Mouse (Mus musculus) MEL (cell line): ENCODE measurements around the gene Tor4a.

Source experiments
- CHD1 ChIP-seq: IDR thresholded peaks from 2 replicates; pipeline ENCODE4 v1.6.1; 2012; ENCODE audit warnings: low read depth, mild to moderate bottlenecking, inconsistent platforms, low read length, improper control_type of control experiment
- CTCF ChIP-seq, 3 experiments: IDR thresholded peaks in 2 of 3; conservative IDR thresholded peaks in 1 of 3; 2 replicates each; pipeline ENCODE4 v1.5.1; 2011 to 2012; ENCODE audit warnings: low read length in 3 of 3, low read depth in 2 of 3, mild to moderate bottlenecking in 2 of 3, improper control_type of control experiment in 1 of 3, inconsistent platforms in 1 of 3, mixed read lengths in 1 of 3, moderate library complexity in 1 of 3; ENCODE audit not compliant: control insufficient read depth in 1 of 3, insufficient read depth in 1 of 3, poor library complexity in 1 of 3, severe bottlenecking in 1 of 3
- E2F4 ChIP-seq: IDR thresholded peaks from 2 replicates; pipeline ENCODE4 v1.6.1; 2011; ENCODE audit warnings: low read depth, low read length, improper control_type of control experiment, borderline replicate concordance
- EP300 ChIP-seq, 2 experiments: IDR thresholded peaks; 2 replicates each; pipeline ENCODE4 v1.6.1; 2011; ENCODE audit warnings: improper control_type of control experiment in 2 of 2, low read length in 2 of 2, low read depth in 1 of 2, mild to moderate bottlenecking in 1 of 2
- HCFC1 ChIP-seq: IDR thresholded peaks from 2 replicates; pipeline ENCODE4 v1.6.1; 2012; ENCODE audit warnings: low read depth, mild to moderate bottlenecking, inconsistent platforms, low read length, improper control_type of control experiment, moderate library complexity
- JUND ChIP-seq: IDR thresholded peaks from 2 replicates; pipeline ENCODE4 v1.6.1; 2011; ENCODE audit warnings: low read depth, mild to moderate bottlenecking, improper control_type of control experiment, low read length
- MAX ChIP-seq: IDR thresholded peaks from 2 replicates; pipeline ENCODE4 v1.6.1; 2011; ENCODE audit warnings: low read length, improper control_type of control experiment
- MAZ ChIP-seq: IDR thresholded peaks from 2 replicates; pipeline ENCODE4 v1.6.1; 2012; ENCODE audit warnings: low read depth, mild to moderate bottlenecking, inconsistent platforms, low read length, improper control_type of control experiment
- MXI1 ChIP-seq: IDR thresholded peaks from 2 replicates; pipeline ENCODE4 v1.6.1; 2011; ENCODE audit warnings: mild to moderate bottlenecking, low read depth, low read length, improper control_type of control experiment
- NELFE ChIP-seq: IDR thresholded peaks from 2 replicates; pipeline ENCODE4 v1.6.1; 2011; ENCODE audit warnings: low read depth, low read length, improper control_type of control experiment
- POLR2A ChIP-seq, 2 experiments: IDR thresholded peaks; 2 replicates each; pipeline ENCODE4 v1.6.1; 2011 to 2012; ENCODE audit warnings: low read length in 2 of 2, mild to moderate bottlenecking in 2 of 2, control low read depth in 1 of 2, improper control_type of control experiment in 1 of 2, low read depth in 1 of 2, moderate library complexity in 1 of 2; ENCODE audit not compliant: control insufficient read depth in 1 of 2, insufficient read depth in 1 of 2, poor library complexity in 1 of 2
- ZC3H11A ChIP-seq: IDR thresholded peaks from 2 replicates; pipeline ENCODE4 v1.6.1; 2012; ENCODE audit warnings: low read depth, mild to moderate bottlenecking, inconsistent platforms, low read length, improper control_type of control experiment
- ZNF384 ChIP-seq: IDR thresholded peaks from 2 replicates; pipeline ENCODE4 v1.6.1; 2012; ENCODE audit warnings: low read depth, mild to moderate bottlenecking, inconsistent platforms, low read length, improper control_type of control experiment

DNA sequence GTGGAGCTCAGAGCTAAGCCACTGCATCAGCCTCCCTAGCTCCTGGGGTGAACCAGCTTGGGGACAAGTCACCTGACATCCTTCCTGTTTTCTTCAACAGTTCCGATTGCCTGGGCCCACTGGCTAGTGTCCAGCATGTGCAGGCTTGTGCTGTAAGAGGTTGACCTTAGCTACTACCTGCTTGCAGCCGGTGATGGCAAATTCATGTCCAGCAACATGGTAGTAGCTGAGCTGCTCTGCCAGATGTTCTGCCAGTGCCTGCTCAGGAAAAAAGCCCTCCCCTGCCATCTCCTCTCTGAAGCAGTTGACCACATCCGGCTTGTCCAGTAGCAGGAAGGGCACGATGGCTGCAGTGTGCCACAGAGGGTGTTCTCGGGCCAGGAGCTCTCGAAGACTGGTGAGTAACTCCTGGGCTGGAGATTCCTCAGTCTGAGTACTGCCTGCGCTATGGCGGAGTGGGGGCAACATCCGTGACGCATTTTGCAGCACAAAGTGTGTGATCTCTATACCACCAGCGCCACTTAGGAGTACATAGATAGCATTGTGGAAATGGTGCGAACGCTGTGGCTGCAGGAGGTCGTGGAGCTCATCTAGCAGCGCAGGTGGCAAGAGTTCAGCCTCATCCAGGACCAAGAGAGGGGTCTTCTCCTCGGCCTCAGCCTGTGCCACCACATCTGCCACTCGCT, 2.1 kb downstream of the Tor4a start:
- TF ChIP-seq ZC3H11A (no peak), MAX (no peak), ZNF384 (no peak), POLR2A (IDR thresholded peaks at IDR 0.05; ENCODE audit: control insufficient read depth in 1 of 2, insufficient read depth in 1 of 2, low read depth in 1 of 2, low read length in 2 of 2, poor library complexity in 1 of 2) (peak in 1 of 2 experiments; percentile 62; a peak in 2 of 4 replicates), CTCF (IDR thresholded peaks at IDR 0.05 in 2 of 3, conservative IDR thresholded peaks at IDR 0.05 in 1 of 3; ENCODE audit: control insufficient read depth in 1 of 3, insufficient read depth in 1 of 3, low read depth in 2 of 3, low read length in 3 of 3, poor library complexity in 1 of 3, severe bottlenecking in 1 of 3) (no peak), MXI1 (no peak), HCFC1 (0 out of 2 replicates have a peak, but pooled peaks have one; percentile 11), JUND (no peak), EP300 (IDR thresholded peaks at IDR 0.05; ENCODE audit: low read depth in 1 of 2, low read length in 2 of 2) (peak in 1 of 2 experiments; percentile 14; a peak in 1 of 4 replicates), E2F4 (no peak), MAZ (0 out of 2 replicates have a peak, but pooled peaks have one; percentile 45), CHD1 (no peak), NELFE (no peak; the same call in 1 of the 2 replicates)
